Mouse (Mus musculus) hindbrain, postnatal 0 days (tissue): ENCODE data around the gene Itga9. TPM values are rescaled to one million over a fixed set of nuclear protein-coding genes. Genes with fewer than 3 reads are reported as not detected.
A peak's percentile ranks its signal among the peaks of the same experiment; 100 is the strongest.
"Not testable (repeated sequence)": the region's sequence is repeated elsewhere in the genome, so short reads cannot be mapped to it uniquely, and the experiment has no call there.

Experiments used
- ATAC-seq: fragments of 200-750 bp; cut with Nextera tagmentation; 2 replicates; pipeline ENCODE4 v1.8.0; 2017; ENCODE audit warnings: mild to moderate bottlenecking, moderate TSS enrichment, moderate library complexity
- DNase-seq: peaks from one replicate; pipeline ENCODE4 v3.0.0-alpha.2; 2015; ENCODE audit warnings: low spot score
- H3K27ac ChIP-seq: fragments of 300-500 bp; sonication (generic); 2 replicates; pipeline ENCODE4 v1.5.1; 2014; ENCODE audit warnings: mild to moderate bottlenecking
- H3K27me3 ChIP-seq: fragments of 300-500 bp; sonication (generic); 2 replicates; pipeline ENCODE4 v1.6.1; 2014; ENCODE audit warnings: low read length, mixed read lengths; ENCODE audit not compliant: insufficient read depth
- H3K36me3 ChIP-seq: fragments of 300-500 bp; sonication (generic); 2 replicates; pipeline ENCODE4 v1.6.1; 2014; ENCODE audit warnings: low read length, mixed read lengths; ENCODE audit not compliant: insufficient read depth
- H3K4me1 ChIP-seq: fragments of 300-500 bp; sonication (generic); 2 replicates; pipeline ENCODE4 v1.6.1; 2014; ENCODE audit warnings: antibody characterized with exemption, low read length, mixed read lengths; ENCODE audit not compliant: insufficient read depth
- H3K4me2 ChIP-seq: fragments of 300-500 bp; sonication (generic); 2 replicates; pipeline ENCODE4 v1.6.1; 2014; ENCODE audit warnings: low read depth, mild to moderate bottlenecking, low read length, moderate library complexity, mixed read lengths
- H3K4me3 ChIP-seq: fragments of 300-500 bp; sonication (generic); 2 replicates; pipeline ENCODE4 v1.5.1; 2014; ENCODE audit warnings: low read length
- H3K9ac ChIP-seq: fragments of 300-500 bp; sonication (generic); replicated peaks from 2 replicates; pipeline ENCODE4 v1.6.1; 2014; ENCODE audit warnings: mild to moderate bottlenecking, low read length, moderate library complexity, mixed read lengths
- H3K9me3 ChIP-seq: fragments of 300-500 bp; sonication (generic); 2 replicates; pipeline ENCODE4 v1.6.1; 2016; ENCODE audit warnings: low read length, mixed read lengths
- CTCF ChIP-seq: IDR thresholded peaks from 2 replicates; pipeline ENCODE4 v1.5.1; 2016; ENCODE audit warnings: antibody characterized with exemption, control low read depth, low read depth
- WGBS: fragments of 180-500 bp; shearing (Covaris S2); extraction: QIAGEN DNeasy Blood & Tissue Kit; methylation state at CpG from one replicate; pipeline ENCODE4 v1.1.7; 2014; 5-methylcytosine and 5-hydroxymethylcytosine counted together
- polyA plus RNA-seq: library from polyadenylated mRNA; unstranded; fragments of >200 nt; fragmentation: Nextera tagmentation; extraction: Ambion mirVana; gene quantifications from 2 replicates; pipeline ENCODE4 v1.2.1, GENCODE M21; 2015
- total RNA-seq: library from RNA; depleted of rRNA; stranded (reverse); fragments of >200 nt; gene quantifications from 2 replicates; pipeline ENCODE4 v1.2.3, GENCODE M21; 2014

Gene Itga9
- total and polyA plus RNA-seq, 2 experiments from 2014 or later = 1.5 to 4.4 TPM

DNA sequence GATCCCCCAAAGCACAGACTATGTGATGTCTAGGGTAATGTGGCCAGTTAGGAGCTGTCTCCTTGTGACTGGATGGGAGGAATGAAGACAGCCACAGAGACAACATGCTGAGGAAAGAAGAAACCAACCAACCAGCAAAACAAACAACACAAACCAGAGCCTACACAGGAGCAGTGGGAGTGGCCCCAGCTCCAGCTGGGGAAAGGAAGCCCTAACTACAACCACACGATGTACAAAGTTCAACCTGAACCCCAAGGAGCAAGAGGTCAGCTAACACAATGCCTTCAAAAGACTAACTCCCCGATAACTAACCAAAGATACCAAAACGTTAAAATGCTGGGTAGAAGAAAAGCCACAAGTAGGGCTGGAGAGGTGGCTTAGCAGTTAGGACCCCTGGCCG is 19.4 kb upstream of the Itga9 start:
- Histone ChIP-seq H3K27me3 (no peaks in the 10 kb centered on the region), H3K9ac (no peak overlapping the region), H3K9me3 (no peaks in the 10 kb centered on the region), H3K4me3 (no peak overlapping the region), H3K27ac (no peak overlapping the region), H3K36me3 (peaks cover 7% of the 10 kb centered on the region), H3K4me1 (peaks cover 5% of the 10 kb centered on the region; the same call in 1 of the 2 replicates), H3K4me2 (no peak overlapping the region)
- ATAC-seq (no peak), DNase-seq (no peak)
- WGBS = 77% methylated on average over 4 of the region's 4 CpGs
- TF ChIP-seq CTCF = no peak

DNA sequence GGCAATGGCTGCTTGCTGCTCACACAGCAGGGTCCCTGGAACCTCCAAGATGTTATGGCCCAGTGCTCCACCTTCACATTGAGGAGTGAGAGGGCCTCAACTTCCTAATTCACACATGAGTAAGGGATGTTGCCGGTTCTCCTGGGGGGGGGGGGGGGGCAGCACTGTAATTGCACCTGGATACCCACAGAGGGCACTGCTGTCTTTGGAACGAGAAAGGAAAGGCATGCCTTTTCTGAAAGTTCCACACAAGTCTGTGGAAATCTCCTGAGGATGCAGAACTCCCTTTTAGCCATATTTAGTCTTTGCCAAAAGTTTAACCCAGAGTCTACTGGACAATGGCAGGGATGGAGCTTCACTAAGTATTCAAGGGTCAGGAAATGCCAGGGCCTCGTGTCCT is 17.2 kb upstream of the Itga9 start:
- Histone ChIP-seq H3K36me3 (no peaks in the 10 kb centered on the region), H3K4me2 (no peak overlapping the region), H3K4me3 (no peak overlapping the region), H3K27ac (no peak overlapping the region), H3K4me1 (peaks cover 5% of the 10 kb centered on the region; the same call in 1 of the 2 replicates), H3K9me3 (no peaks in the 10 kb centered on the region), H3K9ac (no peak overlapping the region), H3K27me3 (no peaks in the 10 kb centered on the region)
- 46% methylated on average over 3 of the region's 3 CpGs for WGBS
- peak; percentile 75 for DNase-seq
- 0 out of 2 replicates have a peak, but pooled peaks have one; percentile 13 for ATAC-seq
- TF ChIP-seq CTCF = peak; percentile 85

DNA sequence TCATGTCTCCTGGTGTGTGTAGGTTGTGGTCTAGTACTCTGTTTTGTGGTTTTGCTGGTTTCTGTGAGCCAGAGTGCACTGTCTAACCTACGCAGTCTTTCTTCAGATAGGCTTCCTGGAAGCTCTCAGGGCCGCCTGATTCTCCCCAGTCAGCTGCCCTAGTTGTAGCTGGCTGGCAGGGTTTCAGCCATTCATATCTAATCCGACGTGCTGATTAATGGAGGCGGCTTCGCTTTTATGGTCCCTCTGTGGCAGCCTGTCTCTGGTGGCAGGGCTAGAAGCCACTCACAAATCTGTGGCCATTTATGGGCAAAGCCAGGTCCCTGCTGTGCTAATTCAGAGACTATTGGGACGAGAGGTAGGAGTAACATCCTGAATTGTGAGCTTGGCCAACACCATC is 16.3 kb upstream of the Itga9 start:
- DNase-seq = peak; percentile 71
- H3K4me2 ChIP-seq = no peak overlapping the region
- no peak for TF ChIP-seq CTCF
- H3K9me3 ChIP-seq = no peaks in the 10 kb centered on the region
- no peaks in the 10 kb centered on the region for H3K27me3 ChIP-seq
- no peaks in the 10 kb centered on the region for H3K36me3 ChIP-seq
- H3K9ac ChIP-seq = no peak overlapping the region
- WGBS = 23% methylated on average over 7 of the region's 7 CpGs
- peaks cover 5% of the 10 kb centered on the region; the same call in 1 of the 2 replicates for H3K4me1 ChIP-seq
- no peak overlapping the region for H3K4me3 ChIP-seq
- H3K27ac ChIP-seq = no peak overlapping the region
- no peak; the same call in 1 of the 2 replicates for ATAC-seq

DNA sequence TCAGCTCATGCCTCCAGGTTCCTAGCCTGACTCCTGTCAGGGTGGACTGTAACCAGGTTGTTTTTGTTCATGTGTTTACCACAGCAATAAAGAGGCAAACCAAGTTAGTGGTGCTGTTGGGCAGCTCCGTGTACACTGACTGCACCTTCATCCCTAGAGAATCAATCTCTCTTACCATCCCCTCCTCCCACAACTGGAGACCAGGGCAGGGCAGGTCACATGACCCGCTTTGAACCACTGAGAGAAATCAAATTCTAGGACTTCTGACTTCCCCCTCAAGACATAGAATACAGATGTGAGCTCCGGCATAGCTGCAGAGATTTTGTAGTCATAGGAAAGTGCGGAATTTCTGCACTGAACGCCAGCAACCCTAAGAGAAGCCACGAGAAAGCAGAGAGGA is 14.9 kb upstream of the Itga9 start:
- 81% methylated on average over 6 of the region's 6 CpGs for WGBS
- DNase-seq = no peak
- H3K4me1 ChIP-seq = peaks cover 5% of the 10 kb centered on the region; the same call in 1 of the 2 replicates
- no peaks in the 10 kb centered on the region for H3K36me3 ChIP-seq
- TF ChIP-seq CTCF = no peak
- ATAC-seq = no peak
- H3K4me2 ChIP-seq = no peak overlapping the region
- H3K27me3 ChIP-seq = no peaks in the 10 kb centered on the region
- H3K9ac ChIP-seq = no peak overlapping the region
- H3K27ac ChIP-seq = no peak overlapping the region
- no peaks in the 10 kb centered on the region for H3K9me3 ChIP-seq
- no peak overlapping the region for H3K4me3 ChIP-seq

DNA sequence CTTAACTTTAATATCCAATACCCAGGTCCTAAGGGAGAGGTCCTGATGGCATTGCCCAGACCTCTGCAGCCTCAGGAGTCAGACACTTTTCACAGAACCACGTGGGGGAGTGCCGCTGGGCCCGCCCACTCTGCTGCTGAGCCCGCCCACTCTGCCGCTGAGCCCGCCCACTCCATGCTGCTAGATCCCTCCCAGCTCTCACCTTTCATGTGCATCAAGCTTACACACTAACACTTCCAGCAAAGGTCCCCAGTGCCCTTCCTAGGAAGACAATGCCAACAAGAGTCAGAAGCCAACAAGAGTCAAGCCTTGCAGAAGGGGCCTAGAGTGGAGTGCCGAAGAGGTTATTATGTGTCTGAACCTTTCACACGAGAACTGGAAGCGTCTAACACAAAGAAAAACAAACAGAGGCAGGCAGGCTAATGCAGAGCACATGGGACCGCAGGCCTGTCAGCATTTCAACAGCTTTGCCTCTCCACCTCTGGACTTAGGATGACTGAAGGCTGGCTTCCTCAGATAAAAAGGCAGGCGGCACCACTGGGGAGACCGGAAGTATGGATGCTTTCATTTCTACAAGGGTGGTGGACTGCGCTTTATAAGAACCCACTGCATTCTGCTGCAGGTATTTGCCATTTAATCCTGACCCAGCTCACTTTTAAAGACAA is 13.8 kb upstream of the Itga9 start:
- DNase-seq (no peak), ATAC-seq (no peak)
- H3K27ac ChIP-seq = no peak overlapping the region
- H3K4me3 ChIP-seq = no peak overlapping the region
- H3K4me1 ChIP-seq = peaks cover 5% of the 10 kb centered on the region; the same call in 1 of the 2 replicates
- H3K9me3 ChIP-seq = no peaks in the 10 kb centered on the region
- H3K27me3 ChIP-seq = no peaks in the 10 kb centered on the region
- WGBS = 54% methylated on average over 13 of the region's 13 CpGs
- H3K36me3 ChIP-seq = no peaks in the 10 kb centered on the region
- no peak for TF ChIP-seq CTCF
- H3K9ac ChIP-seq = no peak overlapping the region
- H3K4me2 ChIP-seq = no peak overlapping the region

DNA sequence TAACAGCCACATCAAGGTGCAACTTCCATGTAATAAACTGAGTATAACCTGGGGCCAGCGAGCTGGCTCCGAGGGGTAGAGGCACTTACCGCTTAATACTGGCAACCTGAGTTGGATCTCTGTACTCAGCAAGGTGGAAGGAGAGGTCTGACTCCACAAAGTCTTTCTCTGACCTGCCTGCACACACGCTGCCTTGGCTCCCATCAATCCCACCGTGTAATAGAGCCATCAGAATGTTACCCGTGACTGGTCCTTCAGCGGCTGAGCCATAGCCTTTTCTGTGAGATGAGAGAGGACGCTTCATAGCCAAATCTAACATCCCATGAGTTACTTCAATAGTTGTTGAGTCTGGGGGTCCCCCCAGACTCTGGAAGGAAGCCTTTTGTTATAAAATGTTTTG is 13.0 kb upstream of the Itga9 start:
- no peak for TF ChIP-seq CTCF
- H3K9me3 ChIP-seq = no peaks in the 10 kb centered on the region
- WGBS = 84% methylated on average over 8 of the region's 8 CpGs
- H3K9ac ChIP-seq = no peak overlapping the region
- no peaks in the 10 kb centered on the region for H3K27me3 ChIP-seq
- H3K4me3 ChIP-seq = no peak overlapping the region
- no peak overlapping the region for H3K4me2 ChIP-seq
- no peak for ATAC-seq
- no peaks in the 10 kb centered on the region for H3K36me3 ChIP-seq
- no peak overlapping the region for H3K27ac ChIP-seq
- H3K4me1 ChIP-seq = peaks cover 5% of the 10 kb centered on the region; the same call in 1 of the 2 replicates
- DNase-seq = no peak

DNA sequence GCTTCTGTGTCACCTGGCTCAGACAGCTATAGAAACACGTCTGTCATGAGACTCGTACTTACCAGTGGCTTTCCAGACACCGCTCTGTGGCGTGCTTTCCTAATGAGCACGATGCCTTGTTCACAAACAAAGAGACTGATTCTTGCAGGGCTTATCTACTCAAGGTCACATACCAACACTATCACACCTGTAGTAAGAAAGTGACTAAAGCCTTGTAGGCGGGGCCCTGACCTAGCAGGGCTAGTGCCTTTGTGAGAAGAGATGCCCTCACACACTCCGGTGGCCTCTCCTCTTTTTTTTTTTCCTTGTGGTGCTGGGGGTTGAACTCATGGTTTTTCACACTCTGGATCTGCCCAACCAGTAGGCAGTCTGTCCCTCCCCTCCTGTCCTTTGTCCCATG is 9.7 kb upstream of the Itga9 start:
- Histone ChIP-seq H3K36me3 (no peaks in the 10 kb centered on the region), H3K27me3 (no peaks in the 10 kb centered on the region), H3K9me3 (no peaks in the 10 kb centered on the region), H3K4me3 (no peak overlapping the region), H3K9ac (no peak overlapping the region), H3K4me2 (no peak overlapping the region), H3K27ac (no peak overlapping the region), H3K4me1 (no peaks in the 10 kb centered on the region)
- WGBS = 92% methylated on average over 7 of the region's 7 CpGs
- TF ChIP-seq CTCF = no peak
- ATAC-seq = no peak
- DNase-seq = no peak

DNA sequence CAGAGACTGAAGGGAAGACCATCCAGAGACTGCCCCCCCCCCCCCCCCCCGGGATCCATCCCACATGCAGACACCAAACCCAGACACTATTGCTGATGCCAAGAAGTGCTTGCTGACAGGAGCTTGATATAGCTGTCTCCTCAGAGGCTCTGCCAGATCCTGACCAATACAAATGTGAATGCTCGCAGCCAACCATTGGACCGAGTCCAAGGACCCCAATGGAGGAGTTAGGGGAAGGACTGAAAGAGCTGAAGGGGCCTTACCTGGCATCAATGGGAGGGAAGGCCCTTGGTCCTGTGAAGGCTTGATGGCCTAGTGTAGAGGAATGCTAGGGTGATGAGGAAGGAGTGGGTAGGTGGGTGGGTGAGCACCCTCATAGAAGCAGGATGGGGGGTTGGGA is 6.1 kb upstream of the Itga9 start:
- H3K4me2 ChIP-seq, DNase-seq: not testable (repeated sequence)
- WGBS = 66% methylated on average over 3 of the region's 3 CpGs

More for the DNA sequence above, 6.1 kb upstream of the Itga9 start:
- not testable (repeated sequence) for H3K9me3 ChIP-seq, H3K4me1 ChIP-seq, H3K36me3 ChIP-seq, H3K4me3 ChIP-seq, ATAC-seq, H3K27me3 ChIP-seq, H3K27ac ChIP-seq, H3K9ac ChIP-seq
